Mouse (Mus musculus) megakaryocyte, embryonic 14.5 days (primary cell): ENCODE measurements around the gene Kcnmb2.

ENCODE experiments used
- FLI1 ChIP-seq: IDR thresholded peaks from 2 replicates; pipeline ENCODE4 v1.6.1; 2012; ENCODE audit warnings: low read length, inconsistent platforms, mixed read lengths
- GATA1 ChIP-seq: IDR thresholded peaks from 3 replicates; pipeline ENCODE4 v1.6.1; 2012; ENCODE audit warnings: mixed read lengths, low read length, inconsistent platforms, borderline replicate concordance

GRCm38 (mm10) chr3:31959821-31960220 lies 57.5 kb downstream of the Kcnmb2 start:
- TF ChIP-seq GATA1 (no peak), FLI1 (no peak)
